Mouse (Mus musculus): Measurements from ENCODE around the gene Cacna2d3.

DNA sequence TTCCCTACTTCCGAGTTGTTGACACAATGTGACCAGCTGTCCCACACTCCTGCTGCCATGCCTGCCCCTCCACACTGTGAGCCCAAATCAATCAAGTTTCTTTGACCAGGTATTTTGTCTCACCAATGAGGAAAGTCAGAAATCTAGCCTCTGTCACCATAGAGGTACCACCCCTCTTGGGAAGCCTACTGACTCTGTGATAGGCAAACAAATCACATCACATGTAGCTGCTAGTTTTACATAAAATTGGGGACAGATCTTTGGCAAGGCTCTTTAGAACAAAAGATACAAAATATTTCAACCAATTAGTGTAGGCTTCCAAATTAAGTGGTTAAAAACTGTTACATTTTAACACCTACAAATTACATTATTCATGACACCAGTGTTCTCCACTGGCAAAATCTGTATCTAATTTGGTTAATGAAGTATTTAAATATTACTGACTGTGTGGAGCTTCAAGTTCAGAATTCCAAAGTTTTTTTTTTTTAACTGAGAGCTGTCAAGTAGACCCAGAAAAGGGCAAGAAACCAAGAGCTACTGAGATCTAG lies 788.8 kb downstream of the Cacna2d3 start:
- TF ChIP-seq CTCF (conservative IDR thresholded peaks at IDR 0.05; ENCODE audit: low read length) (no peak), NANOG (IDR thresholded peaks at IDR 0.05; ENCODE audit: borderline replicate concordance, low read length) (no peak), POU5F1 (IDR thresholded peaks at IDR 0.05; ENCODE audit: borderline replicate concordance, low read length) (no peak)

All from E14TG2a.4 (cell line).